Mouse (Mus musculus) thymus, adult 2 months (tissue): Measurements from ENCODE around the gene Cpeb1.

Source experiments
- CTCF ChIP-seq: fragments of 200-500 bp; IDR thresholded peaks from 2 replicates; pipeline ENCODE4 v1.5.1; 2012; ENCODE audit warnings: mild to moderate bottlenecking, control low read depth, low read length, moderate library complexity, borderline replicate concordance; ENCODE audit not compliant: control insufficient read depth, poor library complexity, insufficient read depth; ENCODE audit errors: extremely low read depth
- POLR2A ChIP-seq: fragments of 200-500 bp; IDR thresholded peaks from 2 replicates; pipeline ENCODE4 v1.6.1; 2012; ENCODE audit warnings: mild to moderate bottlenecking, low read length, control low read depth, moderate library complexity; ENCODE audit not compliant: control insufficient read depth, poor library complexity, insufficient read depth; ENCODE audit errors: extremely low read depth

GRCm38 (mm10) chr7:81356360-81356759 lies 98.9 kb downstream of the Cpeb1 start:
- TF ChIP-seq CTCF (no peak), POLR2A (no peak)
